Mouse (Mus musculus): ENCODE data around the gene Cct3.

- TF ChIP-seq CTCF (IDR thresholded peaks at IDR 0.05; ENCODE audit: low read depth, low read length) (no peak), POLR2A (IDR thresholded peaks at IDR 0.05; ENCODE audit: insufficient read depth, low read length) (no peak), EP300 (IDR thresholded peaks at IDR 0.05; ENCODE audit: insufficient read depth, low read depth, low read length) (no peak)
Observed at GRCm38 (mm10) chr3:88335436-88336053, 38.6 kb downstream of the Cct3 start.
